In genomic region chr14:54360577-54361340, GRCm38 (mm10) we compare ENCODE assay signal across 8 mouse cellular contexts. TPM values are rescaled to one million over a fixed set of nuclear protein-coding genes. Genes with fewer than 3 reads are reported as not detected.
DNase-seq lines count a peak whose midpoint lies in the region; ATAC-seq lines count a peak whose summit lies in the region.

Gene Oxa1l, plus strand, starts transcription at chr14:54360834.

- peak; percentile 96 for DNase-seq in adipocyte (ENCODE audit: low spot score)
- peak; percentile 97 for DNase-seq in embryo, embryonic 10 days (ENCODE audit: low spot score)
- peak; percentile 95 for DNase-seq in gastrocnemius, postnatal 14 days
- peak; percentile 95 to 96 for DNase-seq in left cerebral cortex, postnatal 10 days (ENCODE audit: extremely low spot score in 1 of 2, low spot score in 2 of 2)
- peak; percentile 94 for DNase-seq in right cerebral cortex, postnatal 25 days
- DNase-seq in urinary bladder, postnatal 4 days (ENCODE audit: low spot score in 2 of 2): peak; percentile 91 to 98

- ATAC-seq in inflammation-experienced regulatory T-cells, adult 6 months: peak; percentile 85
- ATAC-seq in megakaryocyte-erythroid progenitor cell, adult 5-6 weeks (replicated peaks; ENCODE audit: low FRiP score, low TSS enrichment, poor library complexity, severe bottlenecking): peak; percentile 88

- intact Hi-C loops in gastrocnemius, postnatal 14 days (cut with DNase I; ENCODE audit: low total_unique reads): no loop called here
- intact Hi-C loops in left cerebral cortex, postnatal 10 days (cut with DNase I): loop anchor here (5.0 kb wide), 1 partner anchor 108 kb away; the partner anchor contains the start of genes Abhd4 and Dad1

RNA-seq across cellular contexts. Expression of gene Oxa1l, which starts in this region (rescaled TPM):
- total RNA-seq in gastrocnemius, postnatal 14 days (2021): 10 to 100 TPM; 54.7 to 57.7 TPM
- polyA plus RNA-seq in inflammation-experienced regulatory T-cells, adult 6 months (2017; shearing (Covaris generic)): 10 to 100 TPM; 65.9 to 91.6 (median 69.3) TPM
- total RNA-seq in left cerebral cortex, postnatal 10 days (2021): 10 to 100 TPM; 61.6 to 66.4 TPM
- total RNA-seq in megakaryocyte-erythroid progenitor cell, adult 5-6 weeks (2014; fragmentation: Nextera tagmentation): 69.1 and 70.3 TPM in 2 replicates
- total RNA-seq in megakaryocyte-erythroid progenitor cell, adult 5-6 weeks (2017): 32.5 and 51.1 TPM in 2 replicates

Comparison
In these comparisons a context has a peak if more than half of its experiments do, and no peak if none do; other contexts are left out.
1. Peak in every context shown above with its lines: DNase-seq and ATAC-seq.